Mouse (Mus musculus): ENCODE measurements around the gene Ier5l. TPM values are rescaled to one million over a fixed set of nuclear protein-coding genes. Genes with fewer than 3 reads are reported as not detected.

Gene Ier5l
- total and polyA plus RNA-seq, 3 experiments, result 0.06 TPM; not detected in 2

- no peak overlapping the region for H3K4me3 ChIP-seq (ENCODE audit: control insufficient read depth in 1 of 2, insufficient read depth in 1 of 2, low read depth in 2 of 2, low read length in 2 of 2)
- H3K4me1 ChIP-seq (ENCODE audit: control insufficient read depth in 1 of 2, insufficient read depth in 2 of 2, low read length in 2 of 2), result no peaks in the 10 kb centered on the region
- TF ChIP-seq HCFC1 (IDR thresholded peaks at IDR 0.05; ENCODE audit: low read depth, low read length), result no peak
- no peak for TF ChIP-seq ELF1 (IDR thresholded peaks at IDR 0.05; ENCODE audit: low read depth, low read length)
- TF ChIP-seq BHLHE40 (IDR thresholded peaks at IDR 0.05; ENCODE audit: borderline replicate concordance, low read depth, low read length), result no peak
- no peak for TF ChIP-seq ZMIZ1 (IDR thresholded peaks at IDR 0.05; ENCODE audit: low read depth, low read length)
- TF ChIP-seq MYB (IDR thresholded peaks at IDR 0.05; ENCODE audit: low read depth, low read length), result no peak
- no peak for TF ChIP-seq TCF12 (IDR thresholded peaks at IDR 0.05; ENCODE audit: low read depth, low read length)
- no peak for TF ChIP-seq NRF1 (IDR thresholded peaks at IDR 0.05; ENCODE audit: insufficient read depth, low read depth, low read length, poor library complexity, severe bottlenecking)
- TF ChIP-seq CHD1 (IDR thresholded peaks at IDR 0.05; ENCODE audit: low read depth, low read length), result no peak
- TF ChIP-seq ZC3H11A (IDR thresholded peaks at IDR 0.05; ENCODE audit: low read depth, low read length), result no peak
- TF ChIP-seq USF2 (IDR thresholded peaks at IDR 0.05; ENCODE audit: borderline replicate concordance in 1 of 2, insufficient read depth in 1 of 2, low read depth in 1 of 2, low read length in 2 of 2), result no peak
- TF ChIP-seq ZNF384 (IDR thresholded peaks at IDR 0.05; ENCODE audit: low read depth, low read length), result no peak
- no peak for TF ChIP-seq TAL1 (IDR thresholded peaks at IDR 0.05; ENCODE audit: low read length)
- TF ChIP-seq USF1 (IDR thresholded peaks at IDR 0.05; ENCODE audit: low read depth, low read length), result no peak
- TF ChIP-seq UBTF (IDR thresholded peaks at IDR 0.05; ENCODE audit: borderline replicate concordance, insufficient read depth, low read depth, low read length), result no peak
- no peak for TF ChIP-seq NELFE (IDR thresholded peaks at IDR 0.05; ENCODE audit: low read depth, low read length)
- TF ChIP-seq EP300 (IDR thresholded peaks at IDR 0.05; ENCODE audit: low read depth in 1 of 2, low read length in 2 of 2), result no peak
- TF ChIP-seq KAT2A (conservative IDR thresholded peaks at IDR 0.05; ENCODE audit: low read depth, low read length), result no peak
- TF ChIP-seq MXI1 (IDR thresholded peaks at IDR 0.05; ENCODE audit: low read depth, low read length), result no peak
- H3K79me2 ChIP-seq (ENCODE audit: control insufficient read depth, insufficient read depth, low read length, poor library complexity), result no peaks in the 10 kb centered on the region
- DNase-seq (ENCODE audit: low read depth, low spot score), result no peak
- no peaks in the 10 kb centered on the region for H3K9me3 ChIP-seq (replicated peaks; ENCODE audit: insufficient read depth, low read length)
- peaks cover 4 to 7% of the 10 kb centered on the region in 2 experiments; a peak in 3 of 4 replicates for H3K27me3 ChIP-seq (ENCODE audit: control insufficient read depth in 1 of 2, insufficient read depth in 2 of 2, low read length in 2 of 2)
- no peaks in the 10 kb centered on the region for H3K36me3 ChIP-seq (ENCODE audit: control insufficient read depth in 1 of 2, insufficient read depth in 2 of 2, low read length in 2 of 2)
- H3K9ac ChIP-seq (ENCODE audit: control insufficient read depth, low read depth, low read length, poor library complexity, severe bottlenecking), result no peak overlapping the region
- H3K27ac ChIP-seq (ENCODE audit: control insufficient read depth, low read depth, low read length), result no peak overlapping the region
Measured at GRCm38 (mm10) chr2:30478526-30478925, 4.5 kb upstream of the Ier5l start.

DNA sequence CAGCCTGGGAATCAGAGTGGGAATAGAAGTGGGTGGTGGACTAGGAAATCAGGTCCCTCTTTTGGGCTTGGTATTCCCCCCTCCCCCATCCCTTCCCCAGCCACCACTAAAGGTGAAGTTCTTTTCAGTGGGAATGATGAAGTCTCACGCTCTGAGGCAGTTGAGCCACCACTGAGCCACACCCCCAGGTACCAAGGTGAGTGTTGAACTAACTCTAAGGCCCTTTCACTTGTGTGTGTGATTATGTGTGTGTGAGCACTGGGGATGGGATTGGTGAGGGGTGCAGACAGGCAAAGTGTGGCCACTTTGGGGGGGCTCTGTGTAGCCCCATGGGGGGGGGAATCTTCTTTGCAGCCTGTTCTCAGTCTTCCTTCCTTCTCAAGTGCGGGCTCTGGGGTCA is 2.2 kb upstream of the Ier5l start:
- no peak overlapping the region for H3K9ac ChIP-seq (ENCODE audit: control insufficient read depth, low read depth, low read length, poor library complexity, severe bottlenecking)
- H3K4me3 ChIP-seq (ENCODE audit: control insufficient read depth in 1 of 2, insufficient read depth in 1 of 2, low read depth in 2 of 2, low read length in 2 of 2), result no peak overlapping the region
- DNase-seq (ENCODE audit: low read depth, low spot score), result no peak
- no peaks in the 10 kb centered on the region for H3K9me3 ChIP-seq (replicated peaks; ENCODE audit: insufficient read depth, low read length)
- no peak overlapping the region for H3K27ac ChIP-seq (ENCODE audit: control insufficient read depth, low read depth, low read length)
- H3K4me1 ChIP-seq (ENCODE audit: control insufficient read depth in 1 of 2, insufficient read depth in 2 of 2, low read length in 2 of 2), result peaks cover 0 to 8% of the 10 kb centered on the region in 2 experiments; a peak in 1 of 4 replicates
- peaks cover 0 to 5% of the 10 kb centered on the region in 2 experiments; a peak in 2 of 4 replicates for H3K36me3 ChIP-seq (ENCODE audit: control insufficient read depth in 1 of 2, insufficient read depth in 2 of 2, low read length in 2 of 2)
- TF ChIP-seq USF1 (IDR thresholded peaks at IDR 0.05; ENCODE audit: low read depth, low read length) (no peak), POLR2AphosphoS2 (IDR thresholded peaks at IDR 0.05; ENCODE audit: low read length) (no peak), ZC3H11A (IDR thresholded peaks at IDR 0.05; ENCODE audit: low read depth, low read length) (no peak), EP300 (IDR thresholded peaks at IDR 0.05; ENCODE audit: low read depth in 1 of 2, low read length in 2 of 2) (no peak), USF2 (IDR thresholded peaks at IDR 0.05; ENCODE audit: borderline replicate concordance in 1 of 2, insufficient read depth in 1 of 2, low read depth in 1 of 2, low read length in 2 of 2) (no peak), MAZ (IDR thresholded peaks at IDR 0.05; ENCODE audit: low read depth, low read length) (no peak), ZNF384 (IDR thresholded peaks at IDR 0.05; ENCODE audit: low read depth, low read length) (no peak), TBP (IDR thresholded peaks at IDR 0.05; ENCODE audit: low read depth, low read length) (no peak), CHD2 (IDR thresholded peaks at IDR 0.05; ENCODE audit: low read length) (no peak), CTCF (IDR thresholded peaks at IDR 0.05 in 2 of 3, conservative IDR thresholded peaks at IDR 0.05 in 1 of 3; ENCODE audit: control insufficient read depth in 1 of 3, insufficient read depth in 1 of 3, low read depth in 2 of 3, low read length in 3 of 3, poor library complexity in 1 of 3, severe bottlenecking in 1 of 3) (no peak), MEF2A (IDR thresholded peaks at IDR 0.05; ENCODE audit: extremely low read depth, insufficient replicate concordance, low read depth, low read length, poor library complexity, severe bottlenecking) (no peak), MYC (IDR thresholded peaks at IDR 0.05; ENCODE audit: low read depth, low read length) (no peak), RCOR1 (IDR thresholded peaks at IDR 0.05; ENCODE audit: low read depth, low read length) (no peak), POLR2AphosphoS5 (IDR thresholded peaks at IDR 0.05; ENCODE audit: borderline replicate concordance, low read depth, low read length) (no peak)
- H3K79me2 ChIP-seq (ENCODE audit: control insufficient read depth, insufficient read depth, low read length, poor library complexity), result no peaks in the 10 kb centered on the region
- peaks cover 2 to 7% of the 10 kb centered on the region in 2 experiments; a peak in 2 of 4 replicates for H3K27me3 ChIP-seq (ENCODE audit: control insufficient read depth in 1 of 2, insufficient read depth in 2 of 2, low read length in 2 of 2)
